Mouse (Mus musculus) urinary bladder, adult 18-20 months (tissue): Measurements from ENCODE around the gene Taar8c.
A peak's percentile ranks its signal among the peaks of the same experiment; 100 is the strongest.
"Not testable (repeated sequence)": the region's sequence is repeated elsewhere in the genome, so short reads cannot be mapped to it uniquely, and the experiment has no call there.

Experiments
- DNase-seq, 2 experiments: peaks; one replicate each; pipeline ENCODE4 v3.0.0; 2022; ENCODE audit warnings: low spot score in 2 of 2, mixed read lengths in 2 of 2

The Taar8c gene

GRCm38 (mm10) chr10:24101812-24102211 is at the start of gene Taar8c:
Gene Taar8c, minus strand, starts transcription at chr10:24101912.
- DNase-seq: not testable (repeated sequence)

DNA sequence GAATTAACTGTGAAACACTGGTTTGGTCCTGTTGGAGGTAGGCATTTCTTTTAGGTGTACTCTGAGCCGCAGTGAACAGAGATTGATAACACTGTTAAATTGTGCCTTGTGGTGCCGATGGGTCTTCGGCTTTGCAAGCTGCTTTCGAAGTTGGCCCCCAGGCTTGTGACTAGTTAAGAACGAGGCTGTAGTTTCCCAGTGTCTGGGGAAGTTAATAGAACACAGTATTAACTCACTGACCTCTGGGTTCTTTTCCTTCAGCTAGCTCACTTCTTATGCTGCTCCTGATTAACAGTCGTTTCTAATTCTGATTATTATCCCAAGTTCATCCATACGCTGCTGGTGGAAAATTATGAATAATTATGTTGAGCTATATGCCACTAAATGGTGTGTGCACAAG is 48.4 kb upstream of the Taar8c start:
- DNase-seq: no peak

GRCm38 (mm10) chr10:24149135-24149781 is 47.5 kb upstream of the Taar8c start, which contains the start of gene Stx7:
Gene Stx7, plus strand, starts transcription at chr10:24149302.
- peak; percentile 85 to 90 for DNase-seq

DNA sequence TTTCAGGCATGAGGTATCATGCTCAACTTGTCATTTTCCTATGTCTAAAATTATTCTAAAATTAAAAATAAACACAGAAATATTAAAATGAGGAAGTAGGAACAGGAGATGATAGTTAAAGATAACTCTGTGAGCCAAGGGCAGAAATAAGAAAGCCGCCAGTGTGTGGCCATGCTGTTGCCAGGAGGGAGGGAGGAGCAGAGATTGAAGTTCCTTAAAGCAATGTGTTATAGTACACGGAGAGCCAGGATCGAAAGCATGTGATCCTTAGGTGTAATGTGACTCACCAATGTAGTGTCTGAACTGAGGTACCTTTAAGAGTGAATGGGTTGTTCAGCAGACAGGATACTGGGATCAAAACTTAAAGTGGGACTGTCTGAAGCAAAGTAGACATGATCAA is 41.0 kb upstream of the Taar8c start:
- DNase-seq: no peak

DNA sequence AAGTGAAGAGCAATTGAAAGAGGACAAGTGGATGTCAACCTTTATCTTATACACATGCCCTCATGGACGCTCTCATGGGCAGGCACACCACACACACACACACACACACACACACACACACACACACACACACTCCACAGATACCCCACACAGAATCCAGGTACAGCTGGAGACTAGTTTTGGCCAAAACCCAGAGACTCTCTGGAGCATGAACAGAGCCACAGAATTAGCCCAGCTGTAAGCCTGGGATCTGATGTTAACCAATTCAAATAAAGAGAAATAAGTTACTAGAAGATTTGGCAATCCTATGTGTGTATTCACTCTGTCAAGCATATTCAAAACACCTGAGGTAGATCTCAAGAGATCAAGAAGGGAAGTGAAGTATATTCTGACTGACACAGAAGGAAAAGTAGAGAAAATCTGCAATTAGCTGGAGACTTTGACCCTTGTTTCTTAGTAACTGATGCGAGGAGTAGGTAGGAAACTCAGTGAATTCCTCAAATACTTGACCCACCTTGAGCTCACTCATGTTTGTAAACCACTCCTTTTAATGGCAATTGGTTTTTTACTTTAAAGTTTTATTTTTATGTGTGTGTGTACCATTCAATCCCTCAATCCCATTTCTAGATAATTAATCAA is 37.0 kb upstream of the Taar8c start:
- DNase-seq: no peak

- no peak for DNase-seq
Observed at GRCm38 (mm10) chr10:24134071-24134645, 32.4 kb upstream of the Taar8c start.

DNA sequence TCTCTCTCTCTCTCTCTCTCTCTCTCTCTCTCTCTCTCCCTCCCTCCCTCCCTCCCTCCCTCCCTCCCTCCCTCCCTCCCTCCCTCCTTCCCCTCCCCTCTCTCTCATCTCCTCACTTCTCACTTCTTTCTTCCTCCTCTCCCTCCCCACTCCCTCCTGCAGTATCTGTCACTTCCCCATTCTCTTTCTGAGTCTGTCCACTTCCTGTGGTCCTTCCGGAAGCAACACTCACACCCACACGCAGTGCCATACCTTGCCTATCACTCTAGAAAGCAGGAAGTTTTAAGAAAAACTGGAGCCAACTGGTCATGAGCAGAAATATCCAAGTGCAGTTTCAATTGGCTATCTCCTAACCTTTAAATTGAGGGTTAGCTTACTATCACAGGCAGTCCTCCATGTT is 31.4 kb upstream of the Taar8c start:
- DNase-seq: no peak

DNA sequence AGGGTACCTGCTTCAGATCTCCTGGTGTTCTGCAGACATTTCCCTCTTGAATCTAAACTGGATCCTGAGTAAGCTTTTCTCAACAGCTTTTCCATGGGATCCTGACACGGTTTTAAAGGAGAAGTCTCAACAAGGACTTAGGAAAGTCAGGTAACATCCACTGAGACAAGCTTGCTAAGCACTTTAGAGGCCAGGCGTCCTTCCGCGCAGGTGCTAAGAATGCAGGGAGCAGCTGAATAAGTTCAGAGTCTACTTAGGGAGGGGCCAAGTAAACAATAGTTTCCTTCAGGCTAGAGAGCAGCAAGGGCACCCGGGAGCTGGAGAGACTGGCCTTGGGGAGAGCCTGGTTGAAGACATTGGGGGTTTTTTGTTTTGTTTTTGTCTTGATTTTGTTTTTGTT is 30.6 kb upstream of the Taar8c start:
- no peak for DNase-seq

GRCm38 (mm10) chr10:24131451-24132262 is 29.9 kb upstream of the Taar8c start:
- peak in 1 of 2 experiments; percentile 34 for DNase-seq

DNA sequence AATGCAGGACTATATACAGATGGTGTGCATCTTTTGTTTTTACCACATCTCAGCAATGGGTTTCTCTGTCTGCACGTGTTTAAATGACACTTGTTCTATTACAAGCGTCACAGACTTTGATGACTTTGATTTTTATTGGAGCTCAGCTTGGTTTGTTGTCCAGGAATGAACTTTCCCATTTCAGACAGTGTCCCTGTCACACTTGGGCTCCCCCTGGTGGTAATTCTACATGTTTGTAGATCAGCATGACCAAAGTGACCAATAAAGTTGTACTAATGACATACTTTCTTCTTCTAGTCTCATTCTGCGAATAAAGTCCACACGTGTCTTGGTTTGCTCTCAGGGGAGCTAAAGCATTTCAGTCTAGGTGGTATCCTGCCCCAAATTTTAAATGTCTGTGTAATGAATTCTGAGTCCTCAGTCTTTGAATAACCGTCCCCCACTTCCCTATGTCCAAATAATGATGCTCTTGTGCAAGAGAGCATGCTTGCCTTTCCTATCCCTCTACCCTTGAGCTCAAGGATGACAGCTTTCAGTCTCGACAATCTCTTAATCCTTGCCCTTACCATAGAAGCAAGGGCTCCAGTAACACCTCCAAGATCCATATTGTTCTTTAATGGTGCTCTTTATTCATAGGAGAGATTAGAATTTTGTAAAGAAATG is 9.5 kb upstream of the Taar8c start:
- no peak for DNase-seq

DNA sequence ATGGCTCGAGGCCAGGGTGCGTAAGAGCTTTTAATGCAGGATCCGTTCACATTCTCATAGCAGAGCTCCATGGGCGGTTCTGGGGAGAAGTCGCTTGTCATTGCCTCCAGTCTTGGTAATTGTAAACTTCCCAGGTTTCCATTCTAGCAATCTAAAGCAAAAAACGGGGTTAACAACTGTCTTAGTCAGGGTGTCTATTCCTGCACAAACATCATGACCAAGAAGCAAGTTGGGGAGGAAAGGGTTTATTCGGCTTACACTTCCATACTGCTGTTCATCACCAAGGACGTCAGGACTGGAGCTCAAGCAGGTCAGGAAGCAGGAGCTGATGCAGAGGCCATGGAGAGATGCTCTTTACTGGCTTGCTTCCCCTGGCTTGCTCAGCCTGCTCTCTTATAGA is 7.7 kb upstream of the Taar8c start, which contains the start of gene Taar9:
Gene Taar9, minus strand, starts transcription at position 101 of the 400 bp plus-strand sequence.
- DNase-seq: not testable (repeated sequence)

DNA sequence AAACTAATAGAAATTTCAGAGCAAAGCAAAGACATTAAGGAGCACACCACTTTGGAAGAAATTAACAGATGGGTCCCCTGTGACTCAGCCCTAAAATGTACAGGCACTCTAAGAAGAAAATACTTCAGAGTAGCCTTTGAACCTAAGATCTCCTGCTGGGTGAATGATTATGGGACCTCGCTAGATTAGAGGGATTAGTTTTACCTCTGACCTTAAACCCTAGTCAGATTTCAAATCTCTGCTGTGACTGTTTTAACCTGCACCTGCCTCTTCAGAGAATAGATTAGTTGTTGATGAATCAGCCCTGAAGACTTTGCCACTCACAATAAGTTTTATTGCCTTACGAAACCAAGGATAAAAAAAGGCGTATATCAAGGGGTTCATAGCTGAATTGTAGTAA is 6.5 kb upstream of the Taar8c start:
- DNase-seq: no peak

- DNase-seq: no peak
Observed at GRCm38 (mm10) chr10:24107747-24108146, 6.0 kb upstream of the Taar8c start.

DNA sequence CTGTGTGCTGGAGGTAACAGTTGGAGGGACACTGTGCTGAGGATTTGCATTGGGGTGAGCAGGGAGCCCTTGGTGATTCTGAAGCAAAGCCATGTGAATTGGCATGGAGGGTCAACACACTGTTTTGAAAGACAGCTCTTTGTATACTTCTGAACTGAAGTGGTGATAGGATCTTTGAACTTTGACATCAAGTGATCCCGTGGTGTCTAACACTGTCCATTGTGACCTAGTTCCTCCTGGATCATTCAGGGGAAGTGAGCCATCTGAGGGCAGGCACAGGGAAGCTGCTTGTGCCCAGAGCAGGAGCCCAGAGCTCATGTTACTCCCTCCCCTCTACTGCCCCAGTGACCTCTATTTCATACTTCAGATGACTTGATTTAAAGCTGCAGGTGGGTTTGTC is 1.6 kb upstream of the Taar8c start:
- DNase-seq: not testable (repeated sequence)

DNA sequence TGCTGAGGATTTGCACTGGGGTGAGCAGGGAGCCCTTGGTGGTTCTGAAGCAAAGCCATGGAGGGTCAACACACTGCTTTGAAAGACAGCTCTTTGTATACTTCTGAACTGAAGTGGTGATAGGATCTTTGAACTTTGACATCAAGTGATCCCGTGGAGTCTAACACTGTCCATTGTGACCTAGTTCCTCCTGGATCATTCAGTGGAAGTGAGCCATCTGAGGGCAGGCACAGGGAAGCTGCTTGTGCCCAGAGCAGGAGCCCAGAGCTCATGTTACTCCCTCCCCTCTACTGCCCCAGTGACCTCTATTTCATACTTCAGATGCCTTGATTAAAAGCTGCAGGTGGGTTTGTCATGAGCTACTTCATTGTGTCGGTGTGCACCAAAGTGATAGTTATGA is 4.7 kb downstream of the Taar8c start:
- not testable (repeated sequence) for DNase-seq

DNA sequence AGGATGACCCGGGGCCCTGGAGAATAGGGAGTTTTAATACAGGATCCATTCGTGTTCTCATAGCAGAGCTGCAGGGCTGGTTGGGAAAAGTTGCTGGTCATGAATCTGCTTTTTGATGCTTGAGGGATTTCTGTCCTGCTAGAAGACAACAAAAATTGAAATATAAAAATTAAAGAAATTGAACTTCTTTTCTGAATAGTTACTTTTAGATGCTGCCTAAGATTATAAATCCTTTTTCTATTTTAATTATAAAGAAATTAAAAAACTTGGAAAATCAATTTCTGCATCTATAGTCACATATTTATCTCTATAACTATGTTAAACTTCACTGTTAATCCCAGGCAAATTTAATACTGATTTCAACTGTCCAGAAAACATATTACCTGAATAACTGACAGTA is 9.5 kb downstream of the Taar8c start, which contains the start of gene Taar8b:
Gene Taar8b, minus strand, starts transcription at position 101 of the 400 bp plus-strand sequence.
- DNase-seq: no peak

GRCm38 (mm10) chr10:24087168-24087567 is 14.5 kb downstream of the Taar8c start:
- DNase-seq: no peak

- DNase-seq: no peak
Observed at GRCm38 (mm10) chr10:24086555-24086954, 15.2 kb downstream of the Taar8c start.

DNA sequence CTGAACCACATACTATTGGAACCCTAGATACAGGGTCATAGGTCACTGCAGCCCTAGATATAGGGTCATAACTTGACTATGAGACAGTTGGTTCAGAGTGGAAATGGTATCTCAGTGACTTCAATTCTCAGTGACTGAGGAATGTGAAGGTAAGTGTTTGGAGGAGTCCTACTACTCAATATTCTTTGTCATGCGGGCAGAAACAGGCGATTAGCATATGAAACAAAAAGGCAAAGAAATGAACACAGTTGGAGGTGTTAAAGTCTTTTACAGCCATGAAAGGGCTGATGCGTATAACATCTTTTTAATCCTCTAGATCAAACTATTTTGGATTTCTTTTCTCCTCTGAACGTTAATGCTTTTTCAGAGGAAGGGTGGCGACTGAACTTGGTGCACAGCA is 15.8 kb downstream of the Taar8c start:
- DNase-seq: no peak

- DNase-seq: peak; percentile 24 to 31
Observed at GRCm38 (mm10) chr10:24080166-24080565, 21.5 kb downstream of the Taar8c start.

GRCm38 (mm10) chr10:24076200-24076599 is 25.5 kb downstream of the Taar8c start, which contains the start of gene Taar8a:
Gene Taar8a, plus strand, starts transcription at chr10:24076500.
- not testable (repeated sequence) for DNase-seq
